Mouse (Mus musculus): ENCODE results near the gene Esyt2.

The Esyt2 gene

DNA sequence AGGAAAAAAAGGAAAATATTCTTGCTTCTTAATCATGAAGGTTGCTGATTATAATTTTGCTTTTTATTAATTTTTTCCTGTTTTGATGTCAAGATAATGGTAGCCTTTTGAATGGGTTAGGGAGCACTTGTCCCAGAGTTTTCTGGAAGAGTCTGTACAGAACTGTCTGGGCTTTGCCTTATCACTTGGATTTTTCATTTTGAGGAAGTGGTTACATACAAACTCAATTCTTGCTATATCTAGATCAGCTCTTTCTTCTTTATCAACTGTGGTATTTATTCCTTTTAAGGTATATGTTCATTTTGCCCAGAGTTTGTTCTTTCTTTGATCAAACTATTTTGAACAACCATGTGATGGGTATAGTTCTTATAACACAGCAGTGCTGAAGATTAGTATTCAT is 81.1 kb downstream of the Esyt2 start:
- DNase-seq (ENCODE audit: low read depth, low spot score) = no peak

DNA sequence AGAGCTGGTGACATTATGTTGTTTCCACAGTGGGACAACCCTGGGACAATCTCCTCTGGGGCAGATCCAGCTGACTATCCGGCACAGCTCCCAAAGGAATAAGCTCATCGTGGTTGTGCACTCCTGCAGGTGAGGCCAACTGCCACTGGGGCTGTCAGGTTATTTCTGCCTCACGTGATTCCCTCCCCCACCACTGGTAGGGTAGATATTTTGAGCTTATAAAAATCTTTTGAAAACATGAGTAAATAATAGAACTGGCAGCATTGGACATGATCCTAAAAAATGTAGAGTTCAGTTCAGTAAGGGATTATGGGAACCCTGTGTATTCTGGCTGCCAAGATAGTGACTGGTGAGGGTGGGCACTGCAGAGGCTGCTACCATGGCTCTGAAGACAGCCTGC is 85.9 kb downstream of the Esyt2 start:
- no peak for DNase-seq (ENCODE audit: low read depth, low spot score)

DNA sequence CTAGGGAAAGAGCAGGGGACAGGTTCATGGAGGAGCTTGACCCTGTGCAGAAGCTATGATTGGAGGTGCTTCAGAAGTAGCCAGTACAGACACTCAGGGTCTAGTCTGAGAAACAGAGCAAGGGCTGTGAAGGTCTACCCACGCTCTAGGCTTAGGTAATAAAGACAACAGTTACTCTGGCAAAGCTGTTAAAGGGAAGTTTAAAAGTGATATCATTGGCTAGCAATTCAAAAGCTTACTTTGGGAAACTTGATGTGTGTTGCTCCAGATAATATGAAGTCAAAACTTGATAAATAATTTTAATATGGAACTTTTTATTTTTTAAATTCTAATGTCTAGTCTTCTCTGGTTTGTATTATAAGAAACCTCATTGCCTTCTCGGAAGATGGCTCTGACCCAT is 86.3 kb downstream of the Esyt2 start:
- no peak for DNase-seq (ENCODE audit: low read depth, low spot score)

DNA sequence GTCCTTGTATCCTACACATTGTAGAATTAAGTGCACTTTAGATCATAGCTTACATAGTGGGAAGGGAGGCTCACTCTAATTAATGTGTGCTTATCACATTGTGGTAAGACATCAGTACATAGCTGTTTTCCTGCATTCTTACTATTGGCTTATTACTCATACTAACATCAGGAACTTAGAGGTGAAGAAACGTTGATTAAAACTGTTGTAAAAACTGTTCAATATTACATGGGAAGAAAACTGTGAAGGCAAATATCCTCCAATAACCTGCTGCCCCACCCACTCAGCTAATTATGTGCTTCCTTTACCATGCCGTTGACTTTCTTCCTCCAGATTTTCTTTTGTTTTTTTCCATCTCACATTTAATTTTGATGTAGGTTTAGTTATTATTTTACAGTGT is 87.9 kb downstream of the Esyt2 start:
- DNase-seq (ENCODE audit: low read depth, low spot score) = no peak

DNA sequence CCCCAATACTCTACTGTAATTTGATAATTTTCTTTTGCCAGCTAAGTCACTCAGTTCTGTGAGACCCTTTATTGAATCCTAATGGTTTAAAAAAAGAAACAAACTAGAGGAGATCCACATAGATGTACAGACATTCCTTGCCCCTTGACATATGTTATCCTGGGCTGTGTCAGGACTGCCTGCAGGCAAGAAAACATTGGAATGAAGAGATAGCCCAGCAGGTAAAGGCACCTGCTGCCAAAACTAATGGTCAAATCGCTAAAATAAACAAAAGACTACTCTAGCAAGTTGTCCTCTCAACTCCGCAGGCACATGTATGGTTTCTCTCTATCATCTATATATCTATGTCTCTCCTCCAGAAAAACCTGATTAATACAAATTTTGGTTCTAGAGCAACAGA is 102.1 kb downstream of the Esyt2 start:
- no peak for DNase-seq (ENCODE audit: low read depth, low spot score)

DNA sequence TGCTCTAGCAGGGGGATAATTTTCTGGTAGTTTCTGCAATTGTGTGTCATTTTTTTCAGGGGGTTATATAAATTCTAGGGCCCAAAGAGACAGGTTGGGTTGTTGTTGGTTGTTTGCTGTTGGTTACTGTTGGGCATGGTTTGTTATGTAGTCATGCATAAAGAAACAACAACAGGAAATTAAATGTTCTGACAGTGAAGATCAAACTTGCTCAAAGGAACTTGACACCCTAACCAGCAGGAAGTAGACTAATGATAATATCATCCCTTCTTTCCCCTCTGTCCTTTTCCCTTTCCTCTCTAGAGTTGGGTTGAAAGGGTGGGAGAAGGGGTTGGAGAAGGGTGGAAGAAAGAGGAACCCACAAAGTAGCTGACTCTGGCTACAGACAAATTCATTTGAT is 103.0 kb downstream of the Esyt2 start:
- DNase-seq (ENCODE audit: low read depth, low spot score) = no peak

DNA sequence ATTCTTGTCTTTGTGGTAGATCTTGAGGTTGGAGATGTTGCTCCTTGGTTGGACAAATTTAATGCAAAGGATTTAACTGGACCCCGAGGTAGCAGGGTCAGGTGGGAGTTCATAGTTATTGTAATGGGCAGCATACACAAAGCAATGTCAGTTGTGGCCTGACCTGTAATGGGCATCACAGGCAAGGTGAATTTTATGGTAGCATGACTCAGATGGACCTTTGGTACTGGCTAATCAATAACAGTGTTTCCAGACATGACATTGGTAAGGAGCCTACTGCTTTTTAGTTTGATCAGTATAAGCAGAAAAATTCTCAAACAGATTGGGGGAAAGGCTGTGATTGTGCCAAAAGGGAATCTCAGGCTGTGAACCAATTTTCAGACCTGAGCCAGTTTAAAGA is 105.8 kb downstream of the Esyt2 start:
- DNase-seq (ENCODE audit: low read depth, low spot score) = no peak

DNA sequence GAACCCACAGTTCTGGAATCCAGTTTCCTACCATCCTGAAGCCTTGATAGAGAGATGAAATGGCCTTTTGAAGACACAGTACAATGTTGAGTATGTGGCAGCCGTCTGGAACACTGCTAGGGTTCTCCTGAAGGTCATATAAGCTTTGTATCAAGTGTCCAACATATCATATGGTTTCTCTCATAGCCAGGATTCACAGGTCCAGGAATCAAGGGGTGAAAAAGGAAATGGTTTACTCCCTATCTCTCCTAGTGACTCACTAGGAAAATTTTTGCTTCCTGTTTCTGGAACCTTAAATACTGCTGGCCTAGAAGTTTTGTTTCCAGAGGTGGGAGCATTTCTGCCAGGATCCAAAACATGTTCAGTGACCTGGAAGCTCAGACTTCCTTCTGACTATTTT is 108.9 kb downstream of the Esyt2 start:
- DNase-seq (ENCODE audit: low read depth, low spot score) = no peak

DNA sequence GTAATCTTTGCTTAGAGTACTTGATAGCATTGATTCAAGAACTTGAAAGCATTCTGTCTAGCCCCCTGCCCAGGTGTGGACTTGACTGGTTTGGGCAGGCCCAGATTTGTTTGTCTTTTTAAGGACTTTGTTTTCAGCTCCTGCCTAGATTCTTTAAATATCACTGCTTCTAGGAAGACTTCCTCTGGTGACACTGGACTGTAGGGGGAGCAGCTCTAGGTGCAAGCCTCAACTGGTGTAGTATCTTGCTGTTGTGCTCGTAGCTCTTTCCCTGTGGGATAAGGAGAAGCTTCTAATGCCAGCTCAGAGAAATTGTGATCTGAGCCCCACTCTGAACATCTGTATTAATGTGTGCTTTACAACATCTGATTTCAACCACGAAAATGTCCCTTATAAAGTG is 113.3 kb downstream of the Esyt2 start:
- no peak for DNase-seq (ENCODE audit: low read depth, low spot score)

DNA sequence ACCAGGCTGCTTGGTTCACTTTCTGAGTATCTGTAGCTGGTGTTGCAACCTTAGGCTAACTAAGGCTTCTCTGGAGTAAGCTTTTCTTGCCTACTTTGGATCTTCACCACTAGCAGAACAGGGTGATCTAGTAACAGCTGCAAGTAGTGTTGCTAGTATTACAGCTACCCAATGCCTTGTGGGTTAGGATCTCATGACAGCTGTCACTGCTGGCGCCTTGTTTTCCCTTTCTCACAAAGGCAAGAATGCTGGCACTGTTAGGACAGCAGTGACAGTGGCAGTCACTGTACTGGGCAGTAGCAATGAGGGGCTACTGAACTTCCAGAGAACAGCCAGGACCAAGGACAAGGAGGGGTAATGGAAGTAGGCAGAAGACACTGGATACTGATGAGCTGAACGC is 114.3 kb downstream of the Esyt2 start:
- DNase-seq (ENCODE audit: low read depth, low spot score) = no peak

DNA sequence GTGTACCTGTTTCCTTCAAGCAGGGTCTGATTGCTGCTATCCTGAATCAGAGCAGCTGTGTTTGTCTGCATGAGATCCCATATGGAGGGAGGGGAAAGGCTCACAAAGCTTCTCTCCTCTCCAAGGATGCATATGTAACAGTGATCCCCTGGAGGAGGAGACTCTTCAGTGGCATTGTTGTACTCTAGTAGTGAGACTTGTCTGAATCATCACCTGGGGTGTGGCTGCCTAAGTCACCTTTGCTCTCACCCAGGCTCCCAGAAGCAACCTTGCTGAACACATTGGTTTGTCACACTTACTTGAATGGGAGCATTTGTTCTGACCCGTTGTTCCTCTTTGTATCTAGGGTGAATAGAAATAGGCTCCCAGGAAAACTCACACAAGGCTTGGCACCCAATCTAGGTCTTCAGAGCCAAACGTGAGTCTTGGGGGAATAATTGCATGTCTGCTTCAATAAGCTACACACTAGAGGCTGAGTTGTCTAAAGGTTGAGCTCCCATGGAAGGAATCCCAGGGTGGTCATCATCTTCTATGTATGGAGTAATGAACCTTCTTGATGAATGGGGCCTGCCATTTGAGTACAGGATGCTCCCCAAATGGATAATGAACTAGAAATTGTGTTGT is 115.2 kb downstream of the Esyt2 start:
- DNase-seq (ENCODE audit: low read depth, low spot score) = no peak

DNA sequence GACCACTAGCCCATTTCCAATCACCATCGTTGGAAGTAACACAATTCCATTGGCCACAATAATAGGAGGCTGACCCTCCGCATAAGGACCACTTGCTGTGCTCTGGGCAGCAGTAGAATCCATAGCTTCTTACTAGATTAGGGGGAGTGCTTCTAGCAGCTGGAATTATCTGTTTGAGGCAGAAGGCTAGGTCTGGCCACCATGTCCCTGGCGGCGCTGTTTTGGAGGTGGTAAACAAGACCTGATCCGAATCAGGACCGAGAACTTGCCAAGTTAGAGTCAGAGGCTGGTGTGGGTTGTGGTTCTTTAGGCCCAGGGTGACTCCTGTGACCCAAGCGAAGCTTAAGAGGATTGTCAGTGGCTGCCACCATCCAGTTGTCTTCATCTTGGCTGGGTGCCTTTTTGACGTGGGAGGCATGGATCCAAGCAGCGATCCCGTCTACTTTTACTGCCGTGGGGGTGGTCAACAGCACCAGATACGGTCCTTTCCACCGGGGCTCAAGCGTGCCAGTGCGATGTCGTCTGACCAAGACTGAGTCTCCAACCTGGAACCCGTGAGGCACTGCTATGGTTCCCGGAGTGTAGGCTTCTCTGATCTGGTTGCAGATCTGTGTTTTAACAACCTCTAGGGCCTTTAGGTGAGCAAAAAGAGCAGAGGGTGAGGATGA is 123.2 kb downstream of the Esyt2 start:
- no peak for DNase-seq (ENCODE audit: low read depth, low spot score)

DNA sequence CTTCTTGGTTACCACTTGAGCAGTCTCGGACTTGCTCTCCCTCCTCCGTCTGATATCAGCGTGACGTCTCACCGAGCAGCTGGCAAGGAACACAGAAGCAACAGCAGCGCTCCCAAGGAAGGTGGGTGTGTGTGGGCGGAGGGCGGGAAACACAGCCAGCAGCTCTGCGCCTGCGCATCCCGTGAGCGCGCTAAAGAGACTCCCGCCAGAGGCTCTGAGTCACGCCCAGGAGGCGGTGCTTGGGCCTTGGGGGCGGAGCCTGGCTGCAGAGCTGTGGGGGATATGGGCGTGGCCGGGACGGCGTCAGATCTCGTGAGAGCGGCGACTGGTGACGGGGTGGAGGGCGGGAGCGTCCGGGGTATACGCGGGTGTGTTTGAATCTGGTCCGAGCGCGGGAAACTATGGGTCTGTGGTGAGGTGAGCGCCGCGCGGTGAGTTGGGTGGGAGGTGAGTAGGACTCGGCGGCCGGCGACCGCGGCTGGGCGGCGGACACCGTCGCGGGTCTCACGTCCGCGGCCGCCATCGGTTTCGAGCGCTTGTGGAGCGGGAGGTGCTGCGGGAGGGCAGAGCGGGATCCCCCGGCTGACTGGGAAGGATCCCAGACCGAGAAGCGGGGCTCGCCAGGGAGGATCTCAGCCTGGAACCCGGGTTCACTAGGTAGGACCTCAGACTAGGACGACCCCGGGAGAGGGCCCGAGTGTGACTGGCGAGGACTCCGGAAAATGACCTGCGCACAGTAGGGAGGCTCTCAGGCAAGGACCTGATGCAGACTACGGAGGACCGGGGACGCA is 124.2 kb downstream of the Esyt2 start, which contains the start of gene Ncapg2:
TSS of gene Ncapg2 (plus strand) at position 358 of the 791 bp plus-strand sequence.
- peak; percentile 99 for DNase-seq (ENCODE audit: low read depth, low spot score)

DNA sequence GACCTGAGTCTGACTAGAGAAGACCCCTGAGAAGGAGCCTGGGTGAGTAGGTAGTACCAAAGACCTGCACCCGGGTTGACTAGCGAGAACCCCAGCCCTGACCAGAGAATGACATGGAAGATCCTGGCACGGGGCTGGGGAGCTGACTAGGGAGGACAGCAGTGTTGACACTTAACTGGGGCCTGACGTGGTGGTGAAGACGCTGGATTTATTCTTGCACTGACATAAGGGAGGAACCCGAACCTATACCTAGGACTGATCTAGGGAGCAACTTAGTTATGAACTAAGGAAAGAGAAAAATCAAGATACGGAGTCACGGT is 124.8 kb downstream of the Esyt2 start:
- DNase-seq (ENCODE audit: low read depth, low spot score) = peak; percentile 45

DNA sequence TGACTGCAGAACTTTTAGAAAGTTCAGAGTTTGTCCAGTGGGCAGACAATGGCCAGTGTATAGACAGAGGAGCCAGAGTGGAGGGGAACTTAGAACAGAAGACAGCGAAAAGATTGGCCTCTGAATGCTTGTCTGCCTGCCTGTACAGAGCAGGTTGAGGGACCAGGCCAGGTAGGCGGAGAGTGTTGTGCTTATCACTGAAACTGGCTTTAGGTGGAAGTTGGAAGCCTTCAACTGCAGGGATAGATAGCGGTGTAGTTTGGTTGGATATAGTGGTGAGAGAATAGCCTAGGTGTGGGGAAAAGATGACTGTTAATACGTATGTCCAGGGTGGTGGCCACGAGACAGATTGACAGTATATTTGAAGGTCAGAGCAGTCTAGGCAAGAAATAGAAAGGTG is 126.9 kb downstream of the Esyt2 start:
- DNase-seq (ENCODE audit: low read depth, low spot score) = no peak

DNA sequence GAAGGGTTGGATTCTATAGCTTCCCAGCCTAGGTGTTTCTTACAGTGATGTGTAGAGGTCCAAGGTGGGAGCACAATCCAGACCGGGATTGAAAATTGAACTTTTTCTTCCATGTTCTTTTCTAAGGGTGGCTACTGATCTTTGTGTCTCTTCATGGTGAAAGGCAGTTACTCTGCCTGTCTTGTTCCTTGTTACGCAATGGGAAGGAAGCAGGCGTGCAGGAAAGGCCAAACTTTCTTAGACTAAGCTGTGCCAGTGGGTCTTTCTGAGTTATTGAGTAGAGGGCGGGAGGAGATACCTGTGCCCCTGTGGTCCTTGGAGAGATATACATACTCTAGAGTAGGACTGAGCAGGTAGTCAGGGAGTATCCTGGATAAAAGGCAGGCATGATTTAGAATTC is 133.9 kb downstream of the Esyt2 start:
- DNase-seq (ENCODE audit: low read depth, low spot score) = no peak

DNA sequence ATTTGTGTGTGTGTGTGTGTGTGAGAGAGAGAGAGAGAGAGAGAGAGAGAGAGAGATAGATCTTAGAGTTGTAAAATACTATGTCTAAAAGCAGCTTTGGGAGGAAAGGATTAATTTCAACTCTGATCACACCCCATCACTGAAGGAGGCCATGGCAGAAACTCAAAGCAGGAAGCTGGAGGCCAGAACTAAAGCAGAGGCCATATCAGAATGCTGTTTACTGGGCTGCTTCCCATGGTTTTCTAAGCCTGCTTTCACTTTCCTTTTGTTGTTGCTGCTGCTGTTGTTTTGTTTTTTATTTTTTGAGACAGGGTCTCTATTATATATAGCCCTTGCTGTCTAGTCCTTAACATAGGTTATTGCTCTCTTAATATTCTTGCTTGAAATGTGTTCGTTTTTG is 135.5 kb downstream of the Esyt2 start:
- DNase-seq (ENCODE audit: low read depth, low spot score) = no peak

DNA sequence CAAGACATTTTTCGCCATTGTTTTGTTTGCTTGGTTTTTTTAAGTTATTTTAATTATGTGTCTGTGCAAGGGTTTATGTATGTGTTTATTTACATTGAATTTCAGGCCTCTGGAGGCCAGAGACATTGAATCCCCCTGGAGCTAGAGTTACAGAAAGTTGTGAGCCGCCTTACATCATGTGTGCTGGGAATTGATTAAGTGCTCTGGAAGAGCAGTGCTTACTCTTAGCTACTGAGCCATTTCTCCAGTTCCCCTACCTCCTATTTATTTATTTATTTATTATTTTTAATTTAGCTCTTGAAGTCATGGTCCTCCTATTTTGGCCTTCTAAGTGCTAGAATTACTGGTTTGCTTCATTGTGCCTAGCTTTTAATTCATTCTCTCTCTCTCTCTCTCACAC is 140.7 kb downstream of the Esyt2 start:
- DNase-seq (ENCODE audit: low read depth, low spot score) = no peak

DNA sequence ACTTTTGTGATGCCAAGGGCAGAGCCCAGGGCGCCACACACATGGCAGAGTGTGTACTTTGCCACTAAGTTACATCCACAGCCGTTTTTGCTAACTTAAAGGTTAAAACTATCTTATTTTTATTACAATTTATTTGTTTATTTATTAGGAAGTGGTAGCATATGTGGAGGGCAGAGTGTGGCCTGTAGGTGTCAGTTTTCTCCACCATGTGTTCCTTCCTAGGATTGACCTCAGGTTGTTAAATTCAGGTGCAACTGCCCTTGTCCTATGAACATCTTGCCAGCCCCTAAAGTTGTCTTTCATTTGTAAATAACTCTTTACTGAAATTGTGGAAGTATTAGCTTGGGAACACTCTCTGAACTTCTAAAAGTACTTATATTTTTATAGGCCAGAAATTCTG is 144.4 kb downstream of the Esyt2 start:
- DNase-seq (ENCODE audit: low read depth, low spot score) = no peak

DNA sequence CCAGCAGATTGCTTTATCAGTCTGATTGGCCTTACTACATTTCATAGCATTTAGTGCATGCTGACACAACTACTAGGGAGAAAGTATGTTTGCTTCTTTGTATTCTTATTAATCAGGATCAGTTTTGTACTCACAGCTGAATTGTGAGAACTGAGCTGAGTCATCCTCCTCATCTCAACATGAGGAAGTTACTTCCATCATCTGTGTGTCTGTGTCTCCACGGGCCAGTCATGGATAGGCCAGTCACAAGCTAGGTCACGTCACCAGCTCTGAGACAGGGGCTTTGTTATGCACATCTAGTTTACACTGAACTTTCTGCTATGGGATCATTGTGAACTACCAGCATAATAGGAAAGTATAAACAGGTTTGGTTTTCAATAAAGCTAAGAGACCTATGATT is 152.7 kb downstream of the Esyt2 start:
- DNase-seq (ENCODE audit: low read depth, low spot score) = no peak

DNA sequence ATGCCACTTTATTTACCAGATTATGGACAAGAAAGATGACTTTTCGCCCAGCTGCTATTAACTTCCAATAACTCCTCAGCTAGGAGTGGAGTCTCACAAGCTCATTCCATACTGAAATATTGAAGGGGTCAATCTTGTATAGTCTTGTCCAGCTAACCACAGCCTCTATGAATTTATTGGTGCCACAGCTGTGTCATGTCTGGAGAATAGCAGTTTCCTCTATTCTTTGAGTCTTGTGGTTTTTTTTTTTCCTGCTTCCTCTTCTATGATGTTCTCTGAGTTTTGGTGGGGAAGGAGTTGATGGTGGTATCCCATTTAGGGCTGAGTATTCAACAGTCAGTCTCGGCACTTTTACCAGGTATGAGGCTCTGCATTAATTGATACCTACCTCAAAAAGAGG is 154.2 kb downstream of the Esyt2 start:
- DNase-seq (ENCODE audit: low read depth, low spot score) = no peak

DNA sequence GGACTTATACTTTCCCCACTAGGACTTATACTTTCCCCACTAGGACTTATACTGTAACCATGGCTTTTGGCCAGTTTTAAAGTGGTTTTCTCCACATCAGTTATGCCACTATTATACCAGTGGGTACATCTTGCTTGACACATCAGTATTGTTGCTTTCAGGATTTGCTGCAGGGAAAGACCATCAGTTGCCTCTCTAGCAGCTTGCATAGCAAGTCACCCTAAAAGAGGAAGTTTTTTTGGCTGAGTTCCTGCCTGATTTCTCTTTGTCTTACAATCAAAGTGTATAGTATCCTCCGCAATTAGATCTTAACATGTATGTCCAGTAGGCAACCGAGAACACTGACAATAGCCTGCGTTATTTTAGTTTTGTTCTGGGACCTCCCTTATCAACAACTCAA is 155.1 kb downstream of the Esyt2 start:
- DNase-seq (ENCODE audit: low read depth, low spot score) = no peak

DNA sequence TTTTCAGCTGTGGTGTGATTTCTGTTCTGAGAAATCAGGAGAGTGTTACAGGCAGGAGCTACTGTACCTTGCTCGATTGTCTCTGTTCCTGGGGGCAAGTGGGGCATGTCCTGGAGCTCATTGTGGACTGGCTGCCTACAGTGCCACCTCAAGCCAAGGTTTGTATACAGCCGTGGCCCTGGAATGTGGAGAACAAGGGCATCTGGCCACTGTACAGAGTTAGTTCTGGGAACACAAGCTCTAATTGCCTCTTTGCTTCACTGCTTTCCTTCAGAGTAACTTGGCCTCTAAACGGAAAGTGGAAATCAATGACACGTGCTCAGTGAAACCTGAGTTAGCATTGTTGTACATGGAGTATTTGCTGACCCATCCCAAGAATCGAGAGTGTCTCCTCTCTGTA is 157.6 kb downstream of the Esyt2 start:
- no peak for DNase-seq (ENCODE audit: low read depth, low spot score)

Measured in c-Kit-negative CD71-positive TER-119-positive erythroid progenitor cells, embryonic 14.5 days (primary cell).